Mouse (Mus musculus): Measurements from ENCODE around the gene Kif19a. TPM values are rescaled to one million over a fixed set of nuclear protein-coding genes. Genes with fewer than 3 reads are reported as not detected.
A peak's percentile ranks its signal among the peaks of the same experiment; 100 is the strongest.

The Kif19a gene
- polyA plus RNA-seq, 1 experiment, result 0.71 TPM

DNA sequence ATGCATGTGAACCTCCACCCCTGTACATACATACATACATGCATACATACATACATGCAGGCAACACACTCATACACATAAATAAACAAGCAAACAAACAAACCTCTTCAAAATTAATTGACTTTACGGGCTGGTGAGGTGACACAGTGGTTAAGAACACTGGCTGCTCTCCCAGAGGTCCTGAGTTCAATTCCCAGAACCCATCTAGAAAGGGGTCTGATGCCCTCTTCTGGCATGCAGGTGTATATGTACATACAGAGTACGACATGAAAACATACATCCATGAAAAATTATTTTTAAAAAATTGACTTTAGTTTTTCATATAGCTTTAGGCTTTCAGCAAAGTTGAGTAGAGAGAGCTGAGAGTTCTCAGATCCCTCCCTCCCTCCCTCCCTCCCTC is 29.1 kb upstream of the Kif19a start:
- no peaks in the 10 kb centered on the region for H3K4me1 ChIP-seq (replicated peaks; ENCODE audit: control insufficient read depth, insufficient read depth, low read length)
- no peak for DNase-seq
- no peak for TF ChIP-seq POLR2A (IDR thresholded peaks at IDR 0.05; ENCODE audit: control insufficient read depth, extremely low read depth, insufficient read depth, low read length, poor library complexity)
- no peak for TF ChIP-seq CTCF (IDR thresholded peaks at IDR 0.05; ENCODE audit: borderline replicate concordance, control insufficient read depth, extremely low read depth, insufficient read depth, low read length, poor library complexity)
- no peak overlapping the region for H3K27ac ChIP-seq (ENCODE audit: control insufficient read depth, insufficient read depth, low read length)
- WGBS, result 66% methylated on average over 2 of the region's 2 CpGs
- H3K36me3 ChIP-seq (ENCODE audit: control insufficient read depth, insufficient read depth, low read length), result no peaks in the 10 kb centered on the region
- H3K27me3 ChIP-seq (ENCODE audit: control insufficient read depth, insufficient read depth, low read length), result no peaks in the 10 kb centered on the region
- no peak overlapping the region for H3K4me3 ChIP-seq (ENCODE audit: control insufficient read depth, insufficient read depth, low read length)

DNA sequence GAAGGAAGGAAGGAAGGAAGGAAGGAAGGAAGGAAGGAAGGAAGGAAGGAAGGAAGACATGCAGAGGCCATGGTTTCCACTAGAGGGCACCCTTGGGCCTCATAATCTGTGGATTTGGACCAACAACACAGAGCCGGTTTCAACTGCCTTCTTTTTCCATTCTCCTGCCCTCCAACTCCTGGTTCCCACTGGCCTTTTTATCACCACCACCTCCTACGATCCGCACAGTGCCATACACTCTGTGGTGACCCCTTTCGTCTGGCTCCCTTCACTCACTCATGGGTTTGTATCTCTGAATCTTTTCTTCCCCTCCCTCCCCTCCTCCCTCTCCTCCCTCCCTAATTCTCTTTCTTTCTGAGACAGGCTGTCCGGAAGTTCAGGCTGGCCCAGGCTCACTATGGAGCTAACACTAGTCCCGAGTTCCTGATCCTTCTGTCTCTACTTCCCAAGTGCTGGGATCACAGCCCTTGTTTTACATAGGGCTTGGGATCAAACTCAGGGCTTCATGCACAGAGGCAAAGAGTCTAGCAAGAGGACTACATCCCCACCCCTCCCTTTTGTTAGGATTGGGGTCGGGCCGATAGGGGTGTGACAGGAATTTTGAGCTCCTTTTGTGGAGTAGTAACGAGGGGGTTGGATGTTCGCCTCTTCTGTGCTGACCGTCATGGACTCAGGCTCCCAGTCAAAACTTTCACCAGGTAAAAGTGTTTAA is 28.1 kb upstream of the Kif19a start:
- no peak overlapping the region for H3K27ac ChIP-seq (ENCODE audit: control insufficient read depth, insufficient read depth, low read length)
- DNase-seq, result peak; percentile 15
- WGBS, result 81% methylated on average over 11 of the region's 11 CpGs
- H3K36me3 ChIP-seq (ENCODE audit: control insufficient read depth, insufficient read depth, low read length), result no peaks in the 10 kb centered on the region
- H3K4me1 ChIP-seq (replicated peaks; ENCODE audit: control insufficient read depth, insufficient read depth, low read length), result no peaks in the 10 kb centered on the region
- TF ChIP-seq POLR2A (IDR thresholded peaks at IDR 0.05; ENCODE audit: control insufficient read depth, extremely low read depth, insufficient read depth, low read length, poor library complexity) (no peak), CTCF (IDR thresholded peaks at IDR 0.05; ENCODE audit: borderline replicate concordance, control insufficient read depth, extremely low read depth, insufficient read depth, low read length, poor library complexity) (no peak)
- no peaks in the 10 kb centered on the region for H3K27me3 ChIP-seq (ENCODE audit: control insufficient read depth, insufficient read depth, low read length)
- H3K4me3 ChIP-seq (ENCODE audit: control insufficient read depth, insufficient read depth, low read length), result no peak overlapping the region

DNA sequence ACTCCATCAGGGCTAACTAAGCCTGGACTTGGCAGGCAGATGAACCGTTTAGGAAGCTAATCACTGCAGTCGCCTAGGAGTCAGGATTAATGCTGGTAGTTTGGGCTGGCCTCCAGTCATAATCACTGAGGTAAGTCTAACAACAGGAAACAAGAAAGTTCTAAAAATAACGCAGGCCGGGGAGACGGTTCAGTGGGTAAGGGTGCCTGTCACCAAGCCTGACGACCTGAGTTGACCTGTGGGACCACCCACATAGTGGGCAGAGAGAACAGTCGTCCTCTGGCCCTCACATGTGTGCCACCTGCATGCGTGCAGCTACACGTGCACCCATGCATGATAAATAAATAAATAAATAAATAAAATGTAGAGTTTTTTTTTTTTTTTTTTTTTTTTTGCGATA is 24.6 kb upstream of the Kif19a start:
- TF ChIP-seq POLR2A (IDR thresholded peaks at IDR 0.05; ENCODE audit: control insufficient read depth, extremely low read depth, insufficient read depth, low read length, poor library complexity), result no peak
- TF ChIP-seq CTCF (IDR thresholded peaks at IDR 0.05; ENCODE audit: borderline replicate concordance, control insufficient read depth, extremely low read depth, insufficient read depth, low read length, poor library complexity), result no peak
- H3K27ac ChIP-seq (ENCODE audit: control insufficient read depth, insufficient read depth, low read length), result no peak overlapping the region
- no peaks in the 10 kb centered on the region for H3K27me3 ChIP-seq (ENCODE audit: control insufficient read depth, insufficient read depth, low read length)
- no peaks in the 10 kb centered on the region for H3K36me3 ChIP-seq (ENCODE audit: control insufficient read depth, insufficient read depth, low read length)
- no peak overlapping the region for H3K4me3 ChIP-seq (ENCODE audit: control insufficient read depth, insufficient read depth, low read length)
- WGBS, result 24% methylated on average over 10 of the region's 10 CpGs
- DNase-seq, result no peak
- H3K4me1 ChIP-seq (replicated peaks; ENCODE audit: control insufficient read depth, insufficient read depth, low read length), result no peaks in the 10 kb centered on the region

DNA sequence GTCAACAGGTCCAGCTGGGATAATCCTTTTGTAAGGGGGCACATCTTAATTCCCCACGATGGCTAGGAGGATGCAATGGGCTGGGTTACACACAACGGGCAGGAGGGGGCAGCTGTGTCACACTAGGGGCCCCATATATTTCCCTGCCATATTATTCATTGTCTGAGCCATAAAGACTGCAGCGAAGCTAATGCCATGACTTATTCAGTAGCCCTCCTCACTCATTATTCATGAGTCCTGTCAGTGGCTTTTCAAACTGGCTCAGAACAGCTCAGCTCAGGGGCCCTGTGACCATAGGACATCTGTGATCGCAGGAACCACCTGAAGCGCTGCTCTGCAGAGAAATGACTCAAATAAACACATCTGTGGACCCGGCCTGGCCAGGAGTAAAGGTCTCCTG is 23.7 kb upstream of the Kif19a start:
- WGBS, result 58% methylated on average over 6 of the region's 6 CpGs
- TF ChIP-seq CTCF (IDR thresholded peaks at IDR 0.05; ENCODE audit: borderline replicate concordance, control insufficient read depth, extremely low read depth, insufficient read depth, low read length, poor library complexity), result no peak
- TF ChIP-seq POLR2A (IDR thresholded peaks at IDR 0.05; ENCODE audit: control insufficient read depth, extremely low read depth, insufficient read depth, low read length, poor library complexity), result no peak

DNA sequence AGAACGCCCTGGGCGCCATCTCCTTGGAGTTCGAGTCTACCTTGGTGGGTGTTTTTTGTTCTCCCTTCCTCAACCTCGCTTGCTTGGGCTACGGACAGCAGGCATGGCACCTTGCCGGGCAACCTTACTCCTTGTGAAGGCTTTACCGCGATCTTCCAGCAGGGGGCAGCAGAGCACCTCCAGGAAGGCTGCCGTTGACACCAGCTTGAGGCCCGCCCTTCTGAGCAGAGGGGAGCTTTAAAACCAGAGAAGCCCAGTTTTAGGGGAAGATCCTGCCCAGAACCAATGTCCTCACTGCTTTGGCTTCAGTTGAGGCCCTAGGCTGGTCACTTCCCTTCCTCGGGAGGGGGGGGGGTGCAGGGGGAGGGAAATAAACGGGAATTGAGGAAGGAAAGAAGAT is 20.1 kb upstream of the Kif19a start:
- Histone ChIP-seq H3K27me3 (ENCODE audit: control insufficient read depth, insufficient read depth, low read length) (no peaks in the 10 kb centered on the region), H3K4me1 (replicated peaks; ENCODE audit: control insufficient read depth, insufficient read depth, low read length) (no peaks in the 10 kb centered on the region), H3K27ac (ENCODE audit: control insufficient read depth, insufficient read depth, low read length) (no peak overlapping the region), H3K36me3 (ENCODE audit: control insufficient read depth, insufficient read depth, low read length) (no peaks in the 10 kb centered on the region), H3K4me3 (ENCODE audit: control insufficient read depth, insufficient read depth, low read length) (no peak overlapping the region)
- under 1% methylated on average over 12 of the region's 12 CpGs for WGBS
- DNase-seq, result peak; percentile 87
- no peak for TF ChIP-seq POLR2A (IDR thresholded peaks at IDR 0.05; ENCODE audit: control insufficient read depth, extremely low read depth, insufficient read depth, low read length, poor library complexity)
- TF ChIP-seq CTCF (IDR thresholded peaks at IDR 0.05; ENCODE audit: borderline replicate concordance, control insufficient read depth, extremely low read depth, insufficient read depth, low read length, poor library complexity), result peak; percentile 93

More for the DNA sequence above, 23.7 kb upstream of the Kif19a start:
- Histone ChIP-seq H3K27me3 (ENCODE audit: control insufficient read depth, insufficient read depth, low read length) (no peaks in the 10 kb centered on the region), H3K36me3 (ENCODE audit: control insufficient read depth, insufficient read depth, low read length) (no peaks in the 10 kb centered on the region), H3K27ac (ENCODE audit: control insufficient read depth, insufficient read depth, low read length) (no peak overlapping the region), H3K4me1 (replicated peaks; ENCODE audit: control insufficient read depth, insufficient read depth, low read length) (no peaks in the 10 kb centered on the region), H3K4me3 (ENCODE audit: control insufficient read depth, insufficient read depth, low read length) (no peak overlapping the region)
- DNase-seq, result no peak

DNA sequence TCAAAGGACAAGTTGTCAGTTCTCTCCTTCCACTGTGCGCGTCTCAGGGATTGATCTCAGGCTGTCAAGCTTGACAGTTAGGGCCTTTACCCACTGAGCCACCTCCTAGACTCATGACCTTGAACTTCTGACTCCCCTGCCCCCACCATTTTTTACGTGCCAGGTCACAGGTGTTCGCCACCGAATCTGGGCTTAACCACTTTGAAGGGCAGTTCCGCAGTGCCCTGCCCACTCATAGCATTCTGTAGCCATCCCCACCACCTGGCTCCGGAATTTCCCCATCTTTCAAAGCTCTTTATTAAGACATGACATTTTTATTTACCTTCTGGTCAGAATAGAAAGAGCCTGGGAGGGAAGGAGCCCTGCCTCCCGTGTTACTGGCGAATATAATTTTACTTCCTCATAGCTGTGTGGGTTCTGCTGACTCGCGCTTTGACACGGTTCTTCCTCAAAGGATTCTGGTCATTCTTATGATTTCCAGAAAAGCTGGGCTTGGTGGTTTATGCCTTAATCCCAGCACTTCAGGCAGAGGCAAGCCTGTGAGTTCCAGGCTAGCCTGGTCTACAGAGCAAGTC is 17.5 kb upstream of the Kif19a start:
- WGBS, result 31% methylated on average over 12 of the region's 12 CpGs
- Histone ChIP-seq H3K4me3 (ENCODE audit: control insufficient read depth, insufficient read depth, low read length) (no peak overlapping the region), H3K27ac (ENCODE audit: control insufficient read depth, insufficient read depth, low read length) (no peak overlapping the region), H3K4me1 (replicated peaks; ENCODE audit: control insufficient read depth, insufficient read depth, low read length) (no peaks in the 10 kb centered on the region), H3K27me3 (ENCODE audit: control insufficient read depth, insufficient read depth, low read length) (no peaks in the 10 kb centered on the region), H3K36me3 (ENCODE audit: control insufficient read depth, insufficient read depth, low read length) (no peaks in the 10 kb centered on the region)
- TF ChIP-seq POLR2A (IDR thresholded peaks at IDR 0.05; ENCODE audit: control insufficient read depth, extremely low read depth, insufficient read depth, low read length, poor library complexity), result no peak
- no peak for TF ChIP-seq CTCF (IDR thresholded peaks at IDR 0.05; ENCODE audit: borderline replicate concordance, control insufficient read depth, extremely low read depth, insufficient read depth, low read length, poor library complexity)
- no peak for DNase-seq

Data from thymus, adult 2 months (tissue).